Mouse (Mus musculus) MEL (cell line): ENCODE results near the gene Zmynd11. TPM values are rescaled to one million over a fixed set of nuclear protein-coding genes. Genes with fewer than 3 reads are reported as not detected.

ENCODE experiments used
- DNase-seq: peaks from one replicate; pipeline ENCODE4 v3.0.0; 2011; ENCODE audit warnings: low read depth, low spot score
- H3K27ac ChIP-seq: 2 replicates; pipeline ENCODE4 v1.5.1; 2012; ENCODE audit warnings: low read depth, mild to moderate bottlenecking, control low read depth, low read length, moderate library complexity; ENCODE audit not compliant: control insufficient read depth
- H3K27me3 ChIP-seq, 2 experiments: fragments of 150-350 bp in 1 of 2; sonication (generic) in 1 of 2; 2 replicates each; pipeline ENCODE4 v1.6.1; 2012; ENCODE audit warnings: low read length in 2 of 2, mild to moderate bottlenecking in 2 of 2, improper control_type of control experiment in 1 of 2, moderate library complexity in 1 of 2; ENCODE audit not compliant: insufficient read depth in 2 of 2, control insufficient read depth in 1 of 2
- H3K36me3 ChIP-seq, 2 experiments: 2 replicates each; pipeline ENCODE4 v1.6.1; 2012 to 2014; ENCODE audit warnings: low read length in 2 of 2, improper control_type of control experiment in 1 of 2, inconsistent platforms in 1 of 2, mild to moderate bottlenecking in 1 of 2; ENCODE audit not compliant: insufficient read depth in 2 of 2, control insufficient read depth in 1 of 2
- H3K4me1 ChIP-seq, 2 experiments: fragments of 150-350 bp in 1 of 2; sonication (generic) in 1 of 2; 2 replicates each; pipeline ENCODE4 v1.6.1; 2012; ENCODE audit warnings: low read length in 2 of 2, improper control_type of control experiment in 1 of 2, mild to moderate bottlenecking in 1 of 2; ENCODE audit not compliant: insufficient read depth in 2 of 2, control insufficient read depth in 1 of 2
- H3K4me3 ChIP-seq, 2 experiments: fragments of 150-350 bp in 1 of 2; sonication (generic) in 1 of 2; 2 replicates each; pipeline ENCODE4 v1.5.1; 2012; ENCODE audit warnings: low read depth in 2 of 2, low read length in 2 of 2, mild to moderate bottlenecking in 2 of 2, moderate library complexity in 2 of 2, control low read depth in 1 of 2, improper control_type of control experiment in 1 of 2; ENCODE audit not compliant: control insufficient read depth in 1 of 2, insufficient read depth in 1 of 2
- H3K79me2 ChIP-seq: 2 replicates; pipeline ENCODE4 v1.6.1; 2012; ENCODE audit warnings: mild to moderate bottlenecking, low read length, moderate library complexity; ENCODE audit not compliant: control insufficient read depth, poor library complexity, insufficient read depth
- H3K9ac ChIP-seq: 2 replicates; pipeline ENCODE4 v1.6.1; 2012; ENCODE audit warnings: low read depth, mild to moderate bottlenecking, control low read depth, low read length, moderate library complexity; ENCODE audit not compliant: control insufficient read depth, poor library complexity, severe bottlenecking
- H3K9me3 ChIP-seq: fragments of 150-350 bp; sonication (generic); replicated peaks from 2 replicates; pipeline ENCODE4 v1.6.1; 2012; ENCODE audit warnings: mild to moderate bottlenecking, low read length, improper control_type of control experiment, moderate library complexity; ENCODE audit not compliant: insufficient read depth
- BHLHE40 ChIP-seq: IDR thresholded peaks from 2 replicates; pipeline ENCODE4 v1.6.1; 2012; ENCODE audit warnings: low read depth, mild to moderate bottlenecking, inconsistent platforms, low read length, improper control_type of control experiment, borderline replicate concordance
- CHD1 ChIP-seq: IDR thresholded peaks from 2 replicates; pipeline ENCODE4 v1.6.1; 2012; ENCODE audit warnings: low read depth, mild to moderate bottlenecking, inconsistent platforms, low read length, improper control_type of control experiment
- CTCF ChIP-seq, 3 experiments: IDR thresholded peaks in 2 of 3; conservative IDR thresholded peaks in 1 of 3; 2 replicates each; pipeline ENCODE4 v1.5.1; 2011 to 2012; ENCODE audit warnings: low read length in 3 of 3, low read depth in 2 of 3, mild to moderate bottlenecking in 2 of 3, improper control_type of control experiment in 1 of 3, inconsistent platforms in 1 of 3, mixed read lengths in 1 of 3, moderate library complexity in 1 of 3; ENCODE audit not compliant: control insufficient read depth in 1 of 3, insufficient read depth in 1 of 3, poor library complexity in 1 of 3, severe bottlenecking in 1 of 3
- E2F4 ChIP-seq: IDR thresholded peaks from 2 replicates; pipeline ENCODE4 v1.6.1; 2011; ENCODE audit warnings: low read depth, low read length, improper control_type of control experiment, borderline replicate concordance
- ELF1 ChIP-seq: IDR thresholded peaks from 2 replicates; pipeline ENCODE4 v1.6.1; 2014; ENCODE audit warnings: low read depth, mild to moderate bottlenecking, inconsistent platforms, low read length, improper control_type of control experiment, moderate library complexity
- EP300 ChIP-seq, 2 experiments: IDR thresholded peaks; 2 replicates each; pipeline ENCODE4 v1.6.1; 2011; ENCODE audit warnings: improper control_type of control experiment in 2 of 2, low read length in 2 of 2, low read depth in 1 of 2, mild to moderate bottlenecking in 1 of 2
- ETS1 ChIP-seq: IDR thresholded peaks from 2 replicates; pipeline ENCODE4 v1.6.1; 2012; ENCODE audit warnings: low read depth, mild to moderate bottlenecking, inconsistent platforms, low read length, improper control_type of control experiment, moderate library complexity
- GABPA ChIP-seq: IDR thresholded peaks from 2 replicates; pipeline ENCODE4 v1.6.1; 2012; ENCODE audit warnings: low read depth, mild to moderate bottlenecking, inconsistent platforms, low read length, improper control_type of control experiment, moderate library complexity
- GATA1 ChIP-seq: IDR thresholded peaks from 2 replicates; pipeline ENCODE4 v1.6.1; 2011; ENCODE audit warnings: low read depth, low read length, improper control_type of control experiment
- HCFC1 ChIP-seq: IDR thresholded peaks from 2 replicates; pipeline ENCODE4 v1.6.1; 2012; ENCODE audit warnings: low read depth, mild to moderate bottlenecking, inconsistent platforms, low read length, improper control_type of control experiment, moderate library complexity
- KAT2A ChIP-seq: conservative IDR thresholded peaks from 2 replicates; pipeline ENCODE4 v1.6.1; 2012; ENCODE audit warnings: low read depth, low read length, improper control_type of control experiment, inconsistent platforms
- MAFK ChIP-seq: IDR thresholded peaks from 2 replicates; pipeline ENCODE4 v1.6.1; 2011; ENCODE audit warnings: low read depth, mild to moderate bottlenecking, low read length, improper control_type of control experiment, borderline replicate concordance
- MAX ChIP-seq: IDR thresholded peaks from 2 replicates; pipeline ENCODE4 v1.6.1; 2011; ENCODE audit warnings: low read length, improper control_type of control experiment
- MAZ ChIP-seq: IDR thresholded peaks from 2 replicates; pipeline ENCODE4 v1.6.1; 2012; ENCODE audit warnings: low read depth, mild to moderate bottlenecking, inconsistent platforms, low read length, improper control_type of control experiment
- MEF2A ChIP-seq: IDR thresholded peaks from 2 replicates; pipeline ENCODE4 v1.6.1; 2014; ENCODE audit warnings: low read depth, mild to moderate bottlenecking, inconsistent platforms, low read length, improper control_type of control experiment; ENCODE audit not compliant: poor library complexity, insufficient replicate concordance, severe bottlenecking; ENCODE audit errors: extremely low read depth
- MXI1 ChIP-seq: IDR thresholded peaks from 2 replicates; pipeline ENCODE4 v1.6.1; 2011; ENCODE audit warnings: mild to moderate bottlenecking, low read depth, low read length, improper control_type of control experiment
- MYB ChIP-seq: IDR thresholded peaks from 2 replicates; pipeline ENCODE4 v1.6.1; 2011; ENCODE audit warnings: mild to moderate bottlenecking, low read depth, low read length, improper control_type of control experiment
- MYC ChIP-seq: IDR thresholded peaks from 2 replicates; pipeline ENCODE4 v1.6.1; 2011; ENCODE audit warnings: low read depth, mild to moderate bottlenecking, low read length, improper control_type of control experiment, moderate library complexity
- NELFE ChIP-seq: IDR thresholded peaks from 2 replicates; pipeline ENCODE4 v1.6.1; 2011; ENCODE audit warnings: low read depth, low read length, improper control_type of control experiment
- NRF1 ChIP-seq: IDR thresholded peaks from 2 replicates; pipeline ENCODE4 v1.6.1; 2014; ENCODE audit warnings: low read depth, mild to moderate bottlenecking, inconsistent platforms, low read length, improper control_type of control experiment, moderate library complexity; ENCODE audit not compliant: poor library complexity, insufficient read depth, severe bottlenecking
- POLR2A ChIP-seq, 2 experiments: IDR thresholded peaks; 2 replicates each; pipeline ENCODE4 v1.6.1; 2011 to 2012; ENCODE audit warnings: low read length in 2 of 2, mild to moderate bottlenecking in 2 of 2, control low read depth in 1 of 2, improper control_type of control experiment in 1 of 2, low read depth in 1 of 2, moderate library complexity in 1 of 2; ENCODE audit not compliant: control insufficient read depth in 1 of 2, insufficient read depth in 1 of 2, poor library complexity in 1 of 2
- POLR2AphosphoS2 ChIP-seq: IDR thresholded peaks from 2 replicates; pipeline ENCODE4 v1.6.1; 2011; ENCODE audit warnings: low read length, improper control_type of control experiment
- POLR2AphosphoS5 ChIP-seq: IDR thresholded peaks from 2 replicates; pipeline ENCODE4 v1.6.1; 2012; ENCODE audit warnings: low read depth, borderline replicate concordance, mild to moderate bottlenecking, inconsistent platforms, low read length, moderate library complexity, mixed read lengths
- RAD21 ChIP-seq: IDR thresholded peaks from 2 replicates; pipeline ENCODE4 v1.6.1; 2011; ENCODE audit warnings: mild to moderate bottlenecking, low read depth, low read length, improper control_type of control experiment
- RCOR1 ChIP-seq: IDR thresholded peaks from 2 replicates; pipeline ENCODE4 v1.6.1; 2012; ENCODE audit warnings: low read depth, mild to moderate bottlenecking, inconsistent platforms, low read length, improper control_type of control experiment
- SIN3A ChIP-seq: IDR thresholded peaks from 2 replicates; pipeline ENCODE4 v1.6.1; 2012; ENCODE audit warnings: low read length, improper control_type of control experiment, inconsistent platforms
- SMC3 ChIP-seq: IDR thresholded peaks from 2 replicates; pipeline ENCODE4 v1.6.1; 2011; ENCODE audit warnings: low read depth, low read length, improper control_type of control experiment
- TAL1 ChIP-seq: IDR thresholded peaks from 2 replicates; pipeline ENCODE4 v1.6.1; 2012; ENCODE audit warnings: mild to moderate bottlenecking, inconsistent platforms, low read length, moderate library complexity, mixed read lengths
- TBP ChIP-seq: IDR thresholded peaks from 2 replicates; pipeline ENCODE4 v1.8.0; 2011; ENCODE audit warnings: low read depth, low read length, improper control_type of control experiment
- TCF12 ChIP-seq: IDR thresholded peaks from 2 replicates; pipeline ENCODE4 v1.6.1; 2014; ENCODE audit warnings: low read depth, mild to moderate bottlenecking, inconsistent platforms, low read length, improper control_type of control experiment, moderate library complexity
- UBTF ChIP-seq: IDR thresholded peaks from 2 replicates; pipeline ENCODE4 v1.6.1; 2012; ENCODE audit warnings: low read depth, mild to moderate bottlenecking, inconsistent platforms, low read length, improper control_type of control experiment, moderate library complexity, borderline replicate concordance; ENCODE audit not compliant: insufficient read depth
- USF1 ChIP-seq: IDR thresholded peaks from 2 replicates; pipeline ENCODE4 v1.6.1; 2014; ENCODE audit warnings: low read depth, mild to moderate bottlenecking, inconsistent platforms, low read length, improper control_type of control experiment, moderate library complexity
- ZC3H11A ChIP-seq: IDR thresholded peaks from 2 replicates; pipeline ENCODE4 v1.6.1; 2012; ENCODE audit warnings: low read depth, mild to moderate bottlenecking, inconsistent platforms, low read length, improper control_type of control experiment
- ZKSCAN1 ChIP-seq: IDR thresholded peaks from 2 replicates; pipeline ENCODE4 v1.6.1; 2012; ENCODE audit warnings: low read depth, mild to moderate bottlenecking, inconsistent platforms, low read length, improper control_type of control experiment, moderate library complexity
- ZMIZ1 ChIP-seq: IDR thresholded peaks from 2 replicates; pipeline ENCODE4 v1.6.1; 2012; ENCODE audit warnings: low read depth, mild to moderate bottlenecking, inconsistent platforms, low read length, improper control_type of control experiment, moderate library complexity
- ZNF384 ChIP-seq: IDR thresholded peaks from 2 replicates; pipeline ENCODE4 v1.6.1; 2012; ENCODE audit warnings: low read depth, mild to moderate bottlenecking, inconsistent platforms, low read length, improper control_type of control experiment
- polyA plus RNA-seq, 2 experiments: library from polyadenylated mRNA; stranded (reverse) in 1 of 2; unstranded in 1 of 2; fragments of >175 nt in 1 of 2; fragments of >200 nt in 1 of 2; gene quantifications; 2 replicates each; pipeline versions ENCODE4 v1.2.1 to v1.2.4; 2012; ENCODE audit warnings: low replicate concordance in 2 of 2, low read depth in 1 of 2; ENCODE audit not compliant: insufficient read length in 2 of 2, insufficient read depth in 1 of 2, missing spikeins in 1 of 2
- total RNA-seq: library from RNA; depleted of rRNA; stranded (reverse); fragments of 300-350 nt; gene quantifications from 2 replicates; pipeline ENCODE4 v1.2.3, GENCODE M21; 2012

The Zmynd11 gene
- total and polyA plus RNA-seq, 3 experiments: 21.8 to 310 (median 33.0) TPM

GRCm38 (mm10) chr13:9763828-9764645 is 1.1 kb downstream of the Zmynd11 start:
- Histone ChIP-seq H3K36me3 (peaks cover 0 to 13% of the 10 kb centered on the region in 2 experiments; a peak in 2 of 4 replicates), H3K4me1 (peaks cover 2 to 4% of the 10 kb centered on the region in 2 experiments; a peak in 3 of 4 replicates), H3K9ac (peak overlapping the region; percentile 99), H3K79me2 (peaks cover 32% of the 10 kb centered on the region), H3K27ac (peak overlapping the region; percentile 65), H3K4me3 (peak overlapping the region; percentile 89 to 96), H3K9me3 (no peaks in the 10 kb centered on the region), H3K27me3 (peaks cover 3 to 7% of the 10 kb centered on the region in 2 experiments; a peak in 3 of 4 replicates)
- peak; percentile 65 for DNase-seq
- TF ChIP-seq GABPA: no peak
- TF ChIP-seq NELFE: no peak; the same call in 1 of the 2 replicates
- no peak for TF ChIP-seq POLR2AphosphoS2
- TF ChIP-seq ELF1: no peak
- no peak for TF ChIP-seq TBP
- no peak for TF ChIP-seq POLR2AphosphoS5
- no peak for TF ChIP-seq MAFK
- TF ChIP-seq TCF12: no peak
- no peak for TF ChIP-seq ZMIZ1
- TF ChIP-seq MAX: no peak
- no peak for TF ChIP-seq MEF2A
- no peak for TF ChIP-seq USF1
- TF ChIP-seq MYB: no peak
- TF ChIP-seq POLR2A (IDR thresholded peaks at IDR 0.05; ENCODE audit: control insufficient read depth in 1 of 2, insufficient read depth in 1 of 2, low read depth in 1 of 2, low read length in 2 of 2, poor library complexity in 1 of 2): peak in 1 of 2 experiments; percentile 68; a peak in 2 of 4 replicates
- TF ChIP-seq TAL1: no peak
- TF ChIP-seq ETS1: no peak
- TF ChIP-seq KAT2A: no peak
- no peak for TF ChIP-seq CTCF (IDR thresholded peaks at IDR 0.05 in 2 of 3, conservative IDR thresholded peaks at IDR 0.05 in 1 of 3; ENCODE audit: control insufficient read depth in 1 of 3, insufficient read depth in 1 of 3, low read depth in 2 of 3, low read length in 3 of 3, poor library complexity in 1 of 3, severe bottlenecking in 1 of 3)
- TF ChIP-seq SIN3A: no peak
- no peak for TF ChIP-seq SMC3
- peak; percentile 62; the same call in 1 of the 2 replicates for TF ChIP-seq UBTF
- no peak for TF ChIP-seq E2F4
- no peak for TF ChIP-seq RCOR1
- no peak for TF ChIP-seq GATA1
- TF ChIP-seq CHD1: no peak; the same call in 1 of the 2 replicates
- no peak for TF ChIP-seq ZC3H11A
- no peak for TF ChIP-seq NRF1
- TF ChIP-seq ZNF384: peak; percentile 75
- no peak for TF ChIP-seq MXI1
- TF ChIP-seq HCFC1: peak; percentile 50
- TF ChIP-seq MYC: no peak
- TF ChIP-seq RAD21: no peak
- TF ChIP-seq BHLHE40: no peak
- no peak for TF ChIP-seq ZKSCAN1
- no peak for TF ChIP-seq EP300 (IDR thresholded peaks at IDR 0.05; ENCODE audit: low read depth in 1 of 2, low read length in 2 of 2)
- TF ChIP-seq MAZ: peak; percentile 77; the same call in 1 of the 2 replicates
